Mouse (Mus musculus) liver, embryonic 16.5 days (tissue): ENCODE measurements around the gene Ica1l. TPM values are rescaled to one million over a fixed set of nuclear protein-coding genes. Genes with fewer than 3 reads are reported as not detected.

Experiments used
- ATAC-seq: fragments of 200-750 bp; cut with Nextera tagmentation; 2 replicates; pipeline ENCODE4 v1.8.0; 2017; ENCODE audit warnings: low read depth, mild to moderate bottlenecking, moderate number of reproducible peaks, moderate library complexity
- H3K27ac ChIP-seq: fragments of 300-500 bp; sonication (generic); 2 replicates; pipeline ENCODE4 v1.5.1; 2014; ENCODE audit warnings: mild to moderate bottlenecking, low read length
- H3K27me3 ChIP-seq: fragments of 300-500 bp; sonication (generic); 2 replicates; pipeline ENCODE4 v1.6.1; 2014; ENCODE audit warnings: low read depth, low read length, mixed read lengths; ENCODE audit not compliant: control insufficient read depth, insufficient read depth
- H3K36me3 ChIP-seq: fragments of 300-500 bp; sonication (generic); 2 replicates; pipeline ENCODE4 v1.6.1; 2014; ENCODE audit warnings: mild to moderate bottlenecking; ENCODE audit not compliant: control insufficient read depth, insufficient read depth
- H3K4me1 ChIP-seq: fragments of 300-500 bp; sonication (generic); 2 replicates; pipeline ENCODE4 v1.6.1; 2014; ENCODE audit warnings: low read depth, low read length, mixed read lengths; ENCODE audit not compliant: control insufficient read depth
- H3K4me2 ChIP-seq: fragments of 300-500 bp; sonication (generic); 2 replicates; pipeline ENCODE4 v1.6.1; 2014; ENCODE audit warnings: low read depth, low read length, mixed read lengths
- H3K4me3 ChIP-seq: fragments of 300-500 bp; sonication (generic); 2 replicates; pipeline ENCODE4 v1.5.1; 2014; ENCODE audit warnings: low read depth, mild to moderate bottlenecking, low read length
- H3K9ac ChIP-seq: fragments of 300-500 bp; sonication (generic); 2 replicates; pipeline ENCODE4 v1.6.1; 2014; ENCODE audit warnings: low read depth, low read length
- H3K9me3 ChIP-seq: fragments of 300-500 bp; sonication (generic); replicated peaks from 2 replicates; pipeline ENCODE4 v1.6.1; 2016; ENCODE audit warnings: low read length; ENCODE audit not compliant: control insufficient read depth
- WGBS: fragments of 180-500 bp; shearing (Covaris S2); extraction: QIAGEN DNeasy Blood & Tissue Kit; methylation state at CpG from one replicate; pipeline ENCODE4 v1.1.7; 2014; ENCODE audit not compliant: insufficient replicate concordance; 5-methylcytosine and 5-hydroxymethylcytosine counted together
- polyA plus RNA-seq: library from polyadenylated mRNA; unstranded; fragments of >200 nt; fragmentation: Nextera tagmentation; extraction: Ambion mirVana; gene quantifications from 2 replicates; pipeline ENCODE4 v1.2.1, GENCODE M21; 2015

Gene Ica1l
- polyA plus RNA-seq, 1 experiment from 2014 or later: 0.11 TPM

GRCm38 (mm10) chr1:59945969-59946368 lies 97.0 kb downstream of the Ica1l start:
- ATAC-seq: no peak
- Histone ChIP-seq H3K27me3 (no peaks in the 10 kb centered on the region), H3K9ac (no peak overlapping the region), H3K9me3 (no peaks in the 10 kb centered on the region), H3K36me3 (no peaks in the 10 kb centered on the region), H3K4me3 (no peak overlapping the region), H3K27ac (no peak overlapping the region), H3K4me1 (peaks cover 7% of the 10 kb centered on the region), H3K4me2 (no peak overlapping the region)
- WGBS: 31% methylated on average over 1 of the region's 1 CpGs

- Histone ChIP-seq H3K4me2 (no peak overlapping the region), H3K27ac (no peak overlapping the region), H3K9ac (no peak overlapping the region), H3K4me3 (no peak overlapping the region), H3K9me3 (no peaks in the 10 kb centered on the region), H3K36me3 (no peaks in the 10 kb centered on the region), H3K4me1 (peaks cover 7% of the 10 kb centered on the region), H3K27me3 (no peaks in the 10 kb centered on the region)
- WGBS: 46% methylated on average over 5 of the region's 5 CpGs
- ATAC-seq: no peak
Measured at GRCm38 (mm10) chr1:59943825-59944224, 99.2 kb downstream of the Ica1l start.

GRCm38 (mm10) chr1:59942057-59942790 lies 100.8 kb downstream of the Ica1l start:
- 61% methylated on average over 6 of the region's 6 CpGs for WGBS

GRCm38 (mm10) chr1:59941063-59941462 lies 101.9 kb downstream of the Ica1l start:
- Histone ChIP-seq H3K4me2 (no peak overlapping the region), H3K9me3 (no peaks in the 10 kb centered on the region), H3K4me1 (peaks cover 7% of the 10 kb centered on the region), H3K36me3 (no peaks in the 10 kb centered on the region), H3K4me3 (no peak overlapping the region), H3K27ac (no peak overlapping the region), H3K9ac (no peak overlapping the region), H3K27me3 (no peaks in the 10 kb centered on the region)
- no peak for ATAC-seq
- WGBS: 69% methylated on average over 1 of the region's 1 CpGs

More at GRCm38 (mm10) chr1:59942057-59942790, 100.8 kb downstream of the Ica1l start:
- no peaks in the 10 kb centered on the region for H3K36me3 ChIP-seq
- no peak overlapping the region for H3K4me3 ChIP-seq
- H3K27me3 ChIP-seq: no peaks in the 10 kb centered on the region
- no peak overlapping the region for H3K4me2 ChIP-seq
- H3K9ac ChIP-seq: no peak overlapping the region
- H3K4me1 ChIP-seq: peaks cover 7% of the 10 kb centered on the region
- no peak overlapping the region for H3K27ac ChIP-seq
- H3K9me3 ChIP-seq: no peaks in the 10 kb centered on the region
- ATAC-seq: no peak

- H3K4me2 ChIP-seq: no peak overlapping the region
- no peak overlapping the region for H3K9ac ChIP-seq
- H3K36me3 ChIP-seq: no peaks in the 10 kb centered on the region
- H3K4me1 ChIP-seq: no peaks in the 10 kb centered on the region
- no peaks in the 10 kb centered on the region for H3K9me3 ChIP-seq
- 86% methylated on average over 2 of the region's 2 CpGs for WGBS
- no peak for ATAC-seq
- H3K27me3 ChIP-seq: no peaks in the 10 kb centered on the region
- H3K4me3 ChIP-seq: no peak overlapping the region
- no peak overlapping the region for H3K27ac ChIP-seq
Measured at GRCm38 (mm10) chr1:59932991-59933390, 110.0 kb downstream of the Ica1l start.

Other genes starting within 250 kb of the Ica1l start
- gene Fam117b, start 130.2 kb downstream of the Ica1l start, polyA plus RNA-seq: 1.0 and 1.1 TPM in 2 replicates
- gene Carf, start 55.1 kb upstream of the Ica1l start, polyA plus RNA-seq: 1.9 TPM in 2 replicates
- gene Wdr12, start 55.5 kb upstream of the Ica1l start, polyA plus RNA-seq: 24.2 and 27.1 TPM in 2 replicates
- 1.3 and 1.6 TPM in 2 replicates for gene Nbeal1, start 137.4 kb upstream of the Ica1l start, polyA plus RNA-seq